Mouse (Mus musculus) lung, adult 2 months (tissue): ENCODE results near the gene Ociad1.

Experiments
- CTCF ChIP-seq: fragments of 200-500 bp; IDR thresholded peaks from 2 replicates; pipeline ENCODE4 v1.5.1; 2011; ENCODE audit warnings: mild to moderate bottlenecking, low read length, control low read depth; ENCODE audit not compliant: insufficient read depth
- POLR2A ChIP-seq: fragments of 200-500 bp; IDR thresholded peaks from 2 replicates; pipeline ENCODE4 v1.6.1; 2011; ENCODE audit warnings: low read depth, mild to moderate bottlenecking, control low read depth, low read length, borderline replicate concordance; ENCODE audit errors: extremely low read depth

GRCm38 (mm10) chr5:73284046-73284445 is 8.5 kb upstream of the Ociad1 start:
- TF ChIP-seq POLR2A: no peak
- no peak for TF ChIP-seq CTCF
